Mouse (Mus musculus) forebrain, embryonic 14.5 days (tissue): ENCODE measurements at regions not wholly inside any gene's neighbourhood (a gene's known extent, or its start where the extent isn't known, plus 50 kb on each side); places are given as distances from the start of the nearest gene placed in this dataset.

ENCODE experiments used
- ATAC-seq: fragments of 200-750 bp; cut with Nextera tagmentation; 2 replicates; pipeline ENCODE4 v1.8.0; 2017; ENCODE audit warnings: mild to moderate bottlenecking, moderate library complexity
- DNase-seq: peaks from one replicate; pipeline ENCODE4 v3.0.0-alpha.2; 2015; ENCODE audit warnings: low spot score
- H3K27ac ChIP-seq: fragments of 300-500 bp; sonication (generic); 2 replicates; pipeline ENCODE4 v1.5.1; 2014; ENCODE audit warnings: low read depth, mild to moderate bottlenecking, control low read depth, low read length, moderate library complexity
- H3K27me3 ChIP-seq: fragments of 300-500 bp; sonication (generic); replicated peaks from 2 replicates; pipeline ENCODE4 v1.6.1; 2014; ENCODE audit warnings: low read length, control low read depth, mixed read lengths; ENCODE audit not compliant: control insufficient read depth, insufficient read depth
- H3K36me3 ChIP-seq: fragments of 300-500 bp; sonication (generic); 2 replicates; pipeline ENCODE4 v1.6.1; 2014; ENCODE audit warnings: low read length, control low read depth; ENCODE audit not compliant: control insufficient read depth, insufficient read depth
- H3K4me1 ChIP-seq: fragments of 300-500 bp; sonication (generic); 2 replicates; pipeline ENCODE4 v1.6.1; 2014; ENCODE audit warnings: antibody characterized with exemption, low read length, control low read depth; ENCODE audit not compliant: control insufficient read depth, insufficient read depth
- H3K4me2 ChIP-seq: fragments of 300-500 bp; sonication (generic); 2 replicates; pipeline ENCODE4 v1.6.1; 2014; ENCODE audit warnings: mild to moderate bottlenecking, control low read depth, low read length
- H3K4me3 ChIP-seq: fragments of 300-500 bp; sonication (generic); 2 replicates; pipeline ENCODE4 v1.5.1; 2014; ENCODE audit warnings: low read depth, low read length, control low read depth
- H3K9ac ChIP-seq: fragments of 300-500 bp; sonication (generic); 2 replicates; pipeline ENCODE4 v1.6.1; 2014; ENCODE audit warnings: mild to moderate bottlenecking, low read length, control low read depth, moderate library complexity
- H3K9me3 ChIP-seq: fragments of 300-500 bp; sonication (generic); replicated peaks from 2 replicates; pipeline ENCODE4 v1.6.1; 2016; ENCODE audit warnings: low read length, control low read depth, mixed read lengths; ENCODE audit not compliant: control insufficient read depth
- WGBS: fragments of 180-500 bp; shearing (Covaris S2); extraction: QIAGEN DNeasy Blood & Tissue Kit; methylation state at CpG from one replicate; pipeline ENCODE4 v1.1.7; 2014; 5-methylcytosine and 5-hydroxymethylcytosine counted together

DNA sequence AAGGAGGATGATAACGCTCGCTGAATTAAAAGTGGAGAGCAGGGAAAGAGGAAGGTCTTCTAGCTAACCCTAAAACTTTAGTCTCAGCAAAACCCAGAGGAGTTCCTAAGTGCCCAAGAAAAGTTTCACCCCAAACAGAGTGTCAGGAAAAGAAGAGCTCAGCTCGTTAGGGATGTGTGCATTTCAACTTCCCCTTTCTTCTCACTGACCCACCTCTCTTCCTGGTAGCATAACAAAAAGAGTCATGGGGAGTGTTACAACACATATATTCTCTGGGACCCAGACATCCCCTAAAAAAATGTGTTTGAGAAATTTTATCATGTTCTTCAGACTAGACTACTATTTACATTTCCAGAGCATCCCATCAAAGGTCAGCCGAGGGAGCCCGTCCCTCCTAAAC is 432.6 kb downstream of the Mctp2 start:
- H3K27ac ChIP-seq = no peak overlapping the region
- no peaks in the 10 kb centered on the region for H3K27me3 ChIP-seq
- no peak for ATAC-seq
- no peak for DNase-seq
- no peak overlapping the region for H3K4me2 ChIP-seq
- no peaks in the 10 kb centered on the region for H3K9me3 ChIP-seq
- WGBS = 78% methylated on average over 5 of the region's 5 CpGs
- no peak overlapping the region for H3K4me3 ChIP-seq
- H3K9ac ChIP-seq = no peak overlapping the region
- H3K4me1 ChIP-seq = no peaks in the 10 kb centered on the region
- no peaks in the 10 kb centered on the region for H3K36me3 ChIP-seq

DNA sequence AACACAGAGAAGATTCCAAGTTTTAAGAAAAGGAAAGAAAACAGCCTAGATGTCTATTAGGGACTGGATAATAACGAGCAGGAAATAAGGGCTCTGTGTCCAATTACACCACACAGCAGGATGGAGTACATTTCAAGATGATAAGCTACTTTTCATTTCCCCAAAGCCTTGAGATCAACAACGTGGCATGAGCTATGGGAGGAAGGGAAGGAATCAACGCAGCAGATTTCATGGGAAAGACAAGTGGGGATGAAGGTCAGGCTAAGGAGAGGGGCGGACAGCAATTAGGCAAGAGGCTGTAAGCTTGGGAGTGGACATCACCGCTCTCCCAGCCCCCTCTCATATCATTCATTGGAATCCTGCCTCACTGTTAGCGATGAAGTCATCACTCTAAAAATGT is 433.5 kb downstream of the Mctp2 start:
- DNase-seq = no peak
- Histone ChIP-seq H3K36me3 (no peaks in the 10 kb centered on the region), H3K4me1 (no peaks in the 10 kb centered on the region), H3K4me2 (no peak overlapping the region), H3K9ac (no peak overlapping the region), H3K9me3 (no peaks in the 10 kb centered on the region), H3K4me3 (no peak overlapping the region), H3K27ac (no peak overlapping the region), H3K27me3 (no peaks in the 10 kb centered on the region)
- ATAC-seq = no peak
- WGBS = 68% methylated on average over 6 of the region's 6 CpGs

DNA sequence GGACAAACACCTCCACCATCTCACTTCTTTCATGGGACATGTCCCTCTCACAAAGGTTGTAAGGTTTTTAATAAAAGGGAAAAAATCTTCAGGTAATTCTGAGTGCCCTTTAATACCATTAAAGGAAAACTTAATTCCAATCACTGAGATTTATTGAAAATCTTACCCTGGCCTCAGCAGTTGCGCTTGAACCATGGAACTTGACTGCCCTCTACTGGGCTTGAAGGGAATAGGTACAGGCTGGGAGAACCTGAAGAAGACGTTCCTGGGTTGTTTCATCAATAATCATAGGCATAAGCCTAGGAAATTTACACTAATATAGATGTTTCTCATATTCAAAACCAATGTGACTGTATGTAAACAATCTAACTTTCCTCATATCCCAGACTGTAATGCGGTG is 439.3 kb downstream of the Mctp2 start:
- Histone ChIP-seq H3K27me3 (no peaks in the 10 kb centered on the region), H3K27ac (no peak overlapping the region), H3K4me3 (no peak overlapping the region), H3K4me1 (peaks cover 5% of the 10 kb centered on the region; the same call in 1 of the 2 replicates), H3K9ac (no peak overlapping the region), H3K36me3 (no peaks in the 10 kb centered on the region), H3K4me2 (no peak overlapping the region), H3K9me3 (no peaks in the 10 kb centered on the region)
- DNase-seq = peak; percentile 82
- ATAC-seq = peak; percentile 76
- 23% methylated on average over 3 of the region's 3 CpGs for WGBS

DNA sequence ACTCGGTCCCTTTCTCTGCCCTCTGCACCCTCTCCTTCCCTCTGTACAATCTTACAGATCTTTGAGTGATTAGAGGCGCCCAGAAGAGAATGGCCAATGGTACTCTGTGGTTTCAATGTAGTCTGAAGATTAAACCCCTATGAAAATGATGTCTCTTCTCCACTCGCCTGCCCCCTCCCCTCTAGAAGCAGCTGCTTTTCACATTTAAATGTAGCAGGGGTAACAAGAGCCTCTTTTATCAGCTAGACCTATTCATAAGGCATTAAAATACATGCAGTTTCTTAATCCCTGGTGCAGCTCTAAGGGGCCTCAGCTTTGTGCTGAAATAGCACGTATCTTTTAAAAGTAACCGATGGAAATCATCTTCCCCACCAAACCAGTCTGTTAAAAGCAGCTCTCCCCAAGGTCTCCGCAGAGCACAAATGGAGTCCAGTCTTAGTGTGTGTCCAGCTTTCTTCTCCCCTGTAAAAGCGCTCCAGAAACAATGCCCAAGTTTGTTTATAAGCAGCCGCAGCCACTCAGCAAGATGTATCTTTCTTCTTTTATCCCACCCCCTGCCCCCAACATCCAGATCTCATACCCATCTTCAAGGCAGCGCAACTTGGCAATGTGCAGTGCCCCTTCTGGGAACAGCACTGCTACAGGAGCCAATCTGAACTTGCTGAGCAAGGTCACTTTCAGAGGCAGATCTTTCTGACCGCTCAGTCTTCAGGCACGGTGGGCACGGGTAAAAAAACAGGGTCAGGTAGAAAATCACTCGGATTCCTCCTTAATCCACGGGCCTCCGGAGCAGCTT is 440.8 kb downstream of the Mctp2 start:
- Histone ChIP-seq H3K27ac (no peak overlapping the region), H3K4me1 (peaks cover 5% of the 10 kb centered on the region; the same call in 1 of the 2 replicates), H3K27me3 (no peaks in the 10 kb centered on the region), H3K9ac (no peak overlapping the region), H3K36me3 (no peaks in the 10 kb centered on the region), H3K9me3 (no peaks in the 10 kb centered on the region), H3K4me3 (no peak overlapping the region), H3K4me2 (peak overlapping the region; percentile 6; the same call in 1 of the 2 replicates)
- WGBS = 9% methylated on average over 15 of the region's 15 CpGs
- DNase-seq (peak; percentile 18), ATAC-seq (peak; percentile 33)

DNA sequence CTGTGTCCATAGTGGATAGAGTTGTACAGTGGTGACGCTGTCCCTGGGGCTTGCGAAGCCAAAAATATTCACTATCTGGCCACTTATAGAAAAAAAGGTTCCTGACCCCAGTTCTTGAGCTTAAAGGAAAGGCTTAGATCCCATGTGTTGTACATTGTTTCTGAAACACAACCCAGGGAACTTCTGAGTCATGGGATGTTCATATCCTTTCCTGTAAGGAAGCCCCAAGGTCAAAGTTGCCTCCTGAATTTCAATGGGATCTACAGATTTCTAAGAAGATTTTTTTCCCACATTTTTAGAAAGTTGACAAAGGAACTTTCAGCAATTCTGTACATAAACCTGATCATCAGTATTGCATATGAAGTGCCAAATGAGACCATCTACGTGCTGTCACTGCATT is 453.5 kb downstream of the Mctp2 start:
- no peak overlapping the region for H3K4me2 ChIP-seq
- H3K4me1 ChIP-seq = no peaks in the 10 kb centered on the region
- ATAC-seq (no peak), DNase-seq (no peak)
- no peaks in the 10 kb centered on the region for H3K27me3 ChIP-seq
- no peak overlapping the region for H3K9ac ChIP-seq
- no peaks in the 10 kb centered on the region for H3K9me3 ChIP-seq
- no peak overlapping the region for H3K4me3 ChIP-seq
- H3K36me3 ChIP-seq = no peaks in the 10 kb centered on the region
- 79% methylated on average over 3 of the region's 3 CpGs for WGBS
- no peak overlapping the region for H3K27ac ChIP-seq

DNA sequence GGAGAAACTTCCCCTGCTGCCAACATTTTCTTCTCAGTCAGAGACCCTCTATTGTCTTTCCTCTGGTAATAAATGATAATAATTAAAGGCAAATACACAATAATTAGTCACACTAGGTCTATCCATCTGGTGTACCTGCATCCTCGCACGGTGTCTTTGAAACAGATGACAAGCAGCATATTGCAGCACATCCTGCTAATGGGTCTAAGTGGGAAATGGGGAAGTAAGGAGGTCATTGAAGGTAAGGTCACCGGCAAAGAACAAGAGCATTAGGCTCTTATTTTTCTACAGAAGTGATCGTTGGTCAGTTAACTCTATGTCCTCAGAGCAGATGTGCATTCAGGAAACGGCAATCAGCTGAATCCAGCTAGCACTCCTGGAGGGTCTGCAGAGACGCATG is 457.2 kb downstream of the Mctp2 start:
- no peaks in the 10 kb centered on the region for H3K9me3 ChIP-seq
- no peaks in the 10 kb centered on the region for H3K4me1 ChIP-seq
- WGBS = 74% methylated on average over 6 of the region's 6 CpGs
- no peak for ATAC-seq
- no peak for DNase-seq
- no peak overlapping the region for H3K27ac ChIP-seq
- no peak overlapping the region for H3K4me3 ChIP-seq
- no peak overlapping the region for H3K9ac ChIP-seq
- no peak overlapping the region for H3K4me2 ChIP-seq
- H3K36me3 ChIP-seq = no peaks in the 10 kb centered on the region
- no peaks in the 10 kb centered on the region for H3K27me3 ChIP-seq

DNA sequence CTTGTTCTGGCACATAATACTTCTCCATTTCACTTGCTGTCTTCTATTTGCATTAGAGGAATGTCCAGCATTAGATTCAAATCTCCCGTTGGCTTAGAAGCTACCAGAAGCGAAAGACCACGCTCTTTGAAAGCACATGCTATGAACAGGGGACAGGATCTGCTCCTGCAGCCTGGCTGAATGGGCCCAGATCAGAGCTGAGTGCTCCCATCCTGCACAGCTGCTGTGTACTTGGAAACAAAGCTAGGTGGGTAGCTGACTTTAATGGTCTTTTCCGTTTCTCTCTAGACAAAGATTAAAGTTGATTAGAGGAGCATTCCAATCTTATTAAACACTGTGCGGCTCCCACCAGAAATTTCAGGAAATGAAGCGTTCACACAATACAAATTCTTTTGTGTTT is 468.6 kb downstream of the Mctp2 start:
- WGBS = 60% methylated on average over 6 of the region's 6 CpGs
- Histone ChIP-seq H3K9me3 (no peaks in the 10 kb centered on the region), H3K27me3 (no peaks in the 10 kb centered on the region), H3K36me3 (no peaks in the 10 kb centered on the region), H3K4me3 (no peak overlapping the region), H3K27ac (no peak overlapping the region), H3K9ac (no peak overlapping the region), H3K4me1 (no peaks in the 10 kb centered on the region), H3K4me2 (no peak overlapping the region)
- ATAC-seq (no peak), DNase-seq (no peak)

DNA sequence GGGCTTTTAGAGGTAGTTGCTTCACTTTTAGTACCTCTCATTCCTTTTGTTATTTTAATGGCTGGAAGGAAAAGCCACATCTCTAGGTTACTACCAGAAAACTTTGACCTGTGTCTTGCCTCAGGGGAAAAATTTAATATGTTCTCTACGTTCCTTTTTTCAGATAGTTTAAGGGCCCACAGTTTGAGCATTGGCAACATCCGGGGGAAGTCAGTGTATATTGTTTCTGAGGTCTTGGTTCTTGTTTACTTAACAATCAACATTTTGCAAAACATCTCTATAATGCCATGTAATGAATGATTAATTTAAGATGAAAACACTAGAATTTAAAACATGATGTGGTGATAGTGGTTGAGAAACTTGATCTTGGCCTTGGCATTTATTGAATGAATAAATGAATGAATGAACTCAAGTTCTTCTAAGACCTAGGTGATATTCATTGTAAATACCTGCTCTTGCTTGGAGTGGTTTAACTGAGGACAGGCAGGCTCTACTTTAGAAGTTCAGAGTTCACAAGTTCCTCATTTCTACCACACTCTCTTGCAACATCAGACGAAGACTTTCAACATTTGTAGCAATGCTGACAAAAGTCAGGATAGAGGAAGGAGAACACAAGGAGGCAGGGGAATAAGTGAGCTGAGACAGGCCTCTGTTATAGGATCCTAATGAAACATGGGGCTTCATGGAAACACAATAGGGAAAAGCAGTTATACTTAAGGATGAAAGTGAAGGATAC is 474.4 kb downstream of the Mctp2 start:
- Histone ChIP-seq H3K27me3 (no peaks in the 10 kb centered on the region), H3K4me2 (no peak overlapping the region), H3K27ac (no peak overlapping the region), H3K36me3 (no peaks in the 10 kb centered on the region), H3K9me3 (no peaks in the 10 kb centered on the region), H3K9ac (no peak overlapping the region), H3K4me3 (no peak overlapping the region), H3K4me1 (no peaks in the 10 kb centered on the region)
- DNase-seq (no peak), ATAC-seq (no peak)
- WGBS = 92% methylated on average over 3 of the region's 3 CpGs

DNA sequence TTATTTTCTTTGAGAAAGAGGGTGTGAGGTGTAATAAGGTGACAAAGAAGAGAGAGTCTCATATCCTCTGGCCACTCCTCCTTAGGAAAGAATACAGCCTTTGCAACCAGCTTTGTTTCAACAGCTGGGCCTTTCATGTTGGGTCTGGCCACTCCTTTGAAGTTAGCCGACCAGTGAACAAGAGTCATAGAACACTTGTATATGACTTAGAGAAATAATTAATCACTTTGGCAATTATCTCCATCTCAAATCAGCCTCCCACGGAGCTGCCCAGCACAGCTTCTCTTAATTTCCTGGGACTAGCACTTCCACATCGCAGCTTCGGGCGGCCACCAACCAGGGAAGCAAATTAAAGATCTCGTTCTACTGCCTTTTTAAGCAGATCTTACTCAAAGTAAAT is 476.8 kb downstream of the Mctp2 start:
- DNase-seq (no peak), ATAC-seq (no peak)
- Histone ChIP-seq H3K27ac (no peak overlapping the region), H3K4me2 (no peak overlapping the region), H3K4me3 (no peak overlapping the region), H3K36me3 (no peaks in the 10 kb centered on the region), H3K9me3 (no peaks in the 10 kb centered on the region), H3K27me3 (no peaks in the 10 kb centered on the region), H3K9ac (no peak overlapping the region), H3K4me1 (no peaks in the 10 kb centered on the region)
- 20% methylated on average over 6 of the region's 6 CpGs for WGBS
